Mouse (Mus musculus) Patski (cell line): ENCODE measurements around the gene Olfml3. TPM values are rescaled to one million over a fixed set of nuclear protein-coding genes. Genes with fewer than 3 reads are reported as not detected.

Experiments used
- ATAC-seq: fragments of 100-300 bp; one replicate; pipeline ENCODE4 v1.8.0; 2021
- CTCF ChIA-PET: fragments of 350-600 bp; sonication (Branson Sonifier 250); formaldehyde crosslinking; loops from one replicate; lab custom pipeline; 2022; ENCODE audit warnings: inconsistent platforms; lab: Charles Lee
- POLR2A ChIA-PET: fragments of 350-600 bp; sonication (Branson Sonifier 250); formaldehyde crosslinking; loops from one replicate; lab custom pipeline; 2022; ENCODE audit warnings: antibody characterized with exemption, inconsistent platforms; lab: Charles Lee
- DNase-seq: peaks from one replicate; pipeline ENCODE4 v3.0.0-alpha.2; 2011; ENCODE audit warnings: low read depth, low spot score
- H3K27me3 ChIP-seq: fragments of 371-371 bp; one replicate; pipeline ENCODE4 v1.5.1; 2021
- CTCF ChIP-seq: fragments of 100-300 bp; IDR thresholded peaks from one replicate; pipeline ENCODE4 v1.5.1; 2021
- in situ Hi-C: fragments of 300-500 bp; cut with MboI; formaldehyde crosslinking; loops from 3 replicates; pipeline ENCODE4 v1.11.1; 2018; ENCODE audit warnings: low pct_unique_long_range_greater_than_20kb, mixed read lengths
- polyA plus RNA-seq: library from polyadenylated mRNA; unstranded; gene quantifications from one replicate; pipeline ENCODE4 v1.2.3, GENCODE M21; 2021

Gene Olfml3
- polyA plus RNA-seq, 1 experiment from 2014 or later = 3.5 TPM

GRCm38 (mm10) chr3:103714942-103715341 lies 22.9 kb downstream of the Olfml3 start:
- ChIA-PET POLR2A (interaction anchor here (0.7 kb wide), 1 partner anchor 289 kb away, joined by 3 read pairs; no protein-coding TSS in a partner anchor), CTCF (interaction anchor here (1.3 kb wide), 2 partner anchors 35 to 82 kb away, joined by 3 to 5 read pairs; no protein-coding TSS in a partner anchor)
- TF ChIP-seq CTCF = no peak
- ATAC-seq (no peak), DNase-seq (no peak)
- in situ Hi-C loops = no loop called here
- no peaks in the 10 kb centered on the region for H3K27me3 ChIP-seq

DNA sequence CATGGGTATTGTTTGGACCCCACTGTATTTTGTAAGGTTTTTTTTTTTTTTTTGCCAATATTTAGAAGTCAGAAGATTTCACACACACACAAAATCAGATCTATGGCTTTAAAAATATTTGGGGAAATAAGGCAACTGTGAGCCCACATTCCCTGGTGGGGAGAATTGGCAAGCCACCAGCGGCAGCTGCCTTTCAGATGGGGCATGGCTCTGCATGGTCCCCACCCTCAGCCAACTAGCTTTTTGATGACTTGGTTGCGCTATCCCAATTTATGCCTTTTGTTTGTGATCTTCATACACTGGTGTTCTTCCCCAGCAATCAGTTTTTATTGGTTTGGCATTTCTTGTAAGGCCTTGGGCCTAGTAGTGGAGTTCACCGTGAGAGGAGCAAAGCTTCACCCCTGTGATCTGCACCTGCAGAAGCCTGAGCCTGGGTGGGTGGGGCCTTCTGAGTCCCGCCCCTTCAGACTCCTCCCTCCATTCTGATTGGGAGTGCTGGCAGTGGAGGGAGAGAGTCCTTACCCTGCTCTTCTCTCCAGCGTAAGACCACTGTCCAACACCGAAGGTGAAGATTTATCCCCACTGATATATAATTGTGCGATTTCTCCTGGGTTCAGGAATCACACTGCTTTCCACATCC lies 23.4 kb downstream of the Olfml3 start:
- ChIA-PET POLR2A (interaction anchor here (0.6 to 0.7 kb wide), 2 partner anchors 288 to 327 kb away, joined by 3 read pairs; no protein-coding TSS in a partner anchor), CTCF (interaction anchor here (1.3 kb wide), 2 partner anchors 35 to 81 kb away, joined by 3 to 5 read pairs; no protein-coding TSS in a partner anchor)
- ATAC-seq (no peak), DNase-seq (no peak)
- no peaks in the 10 kb centered on the region for H3K27me3 ChIP-seq
- TF ChIP-seq CTCF = no peak
- in situ Hi-C loops = no loop called here

DNA sequence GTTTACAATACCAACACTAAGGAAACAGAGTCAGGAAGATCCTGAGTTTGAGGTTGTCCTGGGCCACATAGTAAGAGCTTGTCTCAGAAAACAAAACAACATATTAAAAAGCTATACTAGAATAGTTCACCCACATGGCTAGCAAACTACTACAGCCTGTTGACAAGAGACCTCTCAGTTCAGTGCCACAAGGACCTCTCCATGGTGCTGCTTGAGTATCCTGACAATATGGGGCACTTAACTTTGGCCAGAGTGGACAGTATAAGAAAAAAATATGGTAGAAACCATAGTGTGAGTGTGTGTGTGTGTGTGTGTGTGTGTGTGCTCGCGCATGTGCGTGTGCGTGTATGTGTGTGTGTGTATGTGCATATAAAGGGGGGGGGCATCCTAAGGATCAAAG lies 25.6 kb downstream of the Olfml3 start:
- in situ Hi-C loops = no loop called here
- no peak for TF ChIP-seq CTCF
- DNase-seq (peak; percentile 22), ATAC-seq (no peak)
- POLR2A ChIA-PET = interaction anchor here (0.6 kb wide), 1 partner anchor 274 kb away, joined by 3 read pairs; no protein-coding TSS in a partner anchor
- CTCF ChIA-PET = no interaction called here
- H3K27me3 ChIP-seq = no peaks in the 10 kb centered on the region

- no peak for ATAC-seq
- H3K27me3 ChIP-seq = no peaks in the 10 kb centered on the region
- ChIA-PET POLR2A (interaction anchor here (1.0 kb wide), 1 partner anchor 91 kb away, joined by 6 read pairs; no protein-coding TSS in a partner anchor), CTCF (no interaction called here)
- in situ Hi-C loops = no loop called here
- no peak for DNase-seq
- TF ChIP-seq CTCF = no peak
These were observed 28.2 kb downstream of the Olfml3 start for GRCm38 (mm10) chr3:103709470-103710040.

- TF ChIP-seq CTCF = no peak
- POLR2A ChIA-PET = no interaction called here
- no peaks in the 10 kb centered on the region for H3K27me3 ChIP-seq
- in situ Hi-C loops = no loop called here
- CTCF ChIA-PET = interaction anchor here (1.2 kb wide), 1 partner anchor 11 kb away, joined by 3 read pairs; no protein-coding TSS in a partner anchor
- ATAC-seq (no peak), DNase-seq (no peak)
These were observed 32.4 kb downstream of the Olfml3 start for GRCm38 (mm10) chr3:103705426-103705825.

DNA sequence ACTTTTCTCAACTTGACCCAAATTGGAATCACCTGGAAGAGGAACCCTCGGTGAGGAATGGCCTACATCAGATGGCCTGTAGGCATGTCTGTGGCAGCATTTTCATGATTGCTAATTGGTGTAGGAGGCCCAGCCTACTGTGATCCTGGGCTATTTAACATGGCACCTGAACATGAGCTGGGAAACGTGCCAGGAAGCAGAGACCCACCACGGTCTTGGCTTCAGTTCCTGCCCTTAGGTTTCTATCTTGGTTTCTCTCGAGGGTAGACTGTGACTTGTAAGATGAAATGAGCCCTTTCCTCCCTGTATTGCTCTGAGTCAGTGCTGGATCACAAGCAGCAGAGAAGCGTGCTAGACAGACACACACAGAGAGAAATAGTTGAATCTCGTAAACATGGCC lies 33.1 kb downstream of the Olfml3 start:
- no peak for TF ChIP-seq CTCF
- peak; percentile 62 for DNase-seq
- in situ Hi-C loops = no loop called here

GRCm38 (mm10) chr3:103696388-103696925 lies 41.3 kb downstream of the Olfml3 start:
- ChIA-PET POLR2A (interaction anchor here (0.6 kb wide), 1 partner anchor 207 kb away, joined by 3 read pairs; no protein-coding TSS in a partner anchor), CTCF (interaction anchor here (1.4 to 1.8 kb wide), 4 partner anchors 10 to 20 kb away, joined by 3 to 7 read pairs (median 4); no protein-coding TSS in a partner anchor)
- in situ Hi-C loops = no loop called here
- H3K27me3 ChIP-seq = no peaks in the 10 kb centered on the region
- ATAC-seq = peak; percentile 65
- no peak for TF ChIP-seq CTCF
- DNase-seq = no peak

More for the DNA sequence above, 33.1 kb downstream of the Olfml3 start:
- ChIA-PET POLR2A (no interaction called here), CTCF (interaction anchor here (1.2 kb wide), 1 partner anchor 11 kb away, joined by 3 read pairs; no protein-coding TSS in a partner anchor)
- ATAC-seq = no peak
- no peaks in the 10 kb centered on the region for H3K27me3 ChIP-seq

GRCm38 (mm10) chr3:103695556-103695955 lies 42.2 kb downstream of the Olfml3 start:
- DNase-seq (no peak), ATAC-seq (no peak)
- in situ Hi-C loops = no loop called here
- ChIA-PET CTCF (interaction anchor here (1.5 to 1.8 kb wide), 3 partner anchors 9 to 12 kb away, joined by 4 to 7 read pairs (median 4); no protein-coding TSS in a partner anchor), POLR2A (interaction anchor here (0.7 kb wide), 1 partner anchor 26 kb away, joined by 3 read pairs; no protein-coding TSS in a partner anchor)
- TF ChIP-seq CTCF = no peak
- no peaks in the 10 kb centered on the region for H3K27me3 ChIP-seq

DNA sequence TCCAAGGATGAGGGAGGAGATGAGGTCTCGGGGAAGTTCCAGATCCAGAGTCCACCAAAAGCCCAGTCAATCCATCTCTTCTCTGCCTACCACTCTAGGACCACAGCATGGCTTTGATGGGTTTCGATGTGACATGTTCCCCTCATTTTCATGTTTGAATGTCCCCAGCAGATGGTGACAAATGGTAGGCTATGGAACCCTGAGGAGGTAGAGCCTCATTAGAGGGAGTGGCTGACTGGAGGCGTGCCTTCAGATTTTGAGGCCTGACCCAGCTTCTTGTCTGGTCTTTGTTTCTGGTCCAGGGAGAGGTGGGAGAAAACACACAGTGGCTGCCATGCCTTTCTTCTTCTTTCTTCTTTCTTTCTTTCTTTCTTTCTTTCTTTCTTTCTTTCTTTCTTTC lies 47.3 kb downstream of the Olfml3 start:
- ATAC-seq (no peak), DNase-seq (no peak)
- CTCF ChIA-PET = no interaction called here

DNA sequence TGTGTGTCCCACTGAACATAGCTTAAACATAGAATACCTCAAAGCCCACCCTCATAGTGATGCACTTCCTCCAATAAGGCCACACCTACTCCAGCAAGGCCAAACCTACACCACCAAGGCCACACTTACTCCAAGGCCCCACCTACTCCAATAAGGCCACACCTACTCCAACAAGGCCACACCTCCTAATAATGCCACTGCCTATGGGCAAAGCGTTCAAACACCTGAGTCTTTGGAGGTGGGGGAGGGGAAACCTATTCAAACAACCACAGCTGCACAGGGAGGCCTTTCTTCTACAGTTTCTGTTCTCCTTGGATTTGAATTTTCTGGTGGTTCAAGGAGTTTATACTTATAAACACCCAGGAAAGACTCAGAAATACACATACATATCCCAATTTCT lies 48.8 kb downstream of the Olfml3 start:
- TF ChIP-seq CTCF = no peak
- ATAC-seq (no peak), DNase-seq (no peak)
- ChIA-PET CTCF (no interaction called here), POLR2A (no interaction called here)
- no peaks in the 10 kb centered on the region for H3K27me3 ChIP-seq
- in situ Hi-C loops = no loop called here

More for the DNA sequence above, 47.3 kb downstream of the Olfml3 start:
- TF ChIP-seq CTCF = no peak
- POLR2A ChIA-PET = interaction anchor here (0.6 kb wide), 1 partner anchor 86 kb away, joined by 3 read pairs; no protein-coding TSS in a partner anchor
- in situ Hi-C loops = no loop called here
- no peaks in the 10 kb centered on the region for H3K27me3 ChIP-seq
